Mouse (Mus musculus) kidney, postnatal 0 days (tissue): ENCODE results near the gene Nxpe4. TPM values are rescaled to one million over a fixed set of nuclear protein-coding genes. Genes with fewer than 3 reads are reported as not detected.

Experiments used
- ATAC-seq: fragments of 200-750 bp; cut with Nextera tagmentation; replicated peaks from 2 replicates; pipeline ENCODE4 v1.8.0; 2017; ENCODE audit warnings: low read depth, moderate number of reproducible peaks, moderate TSS enrichment, moderate library complexity; ENCODE audit not compliant: low FRiP score
- DNase-seq: peaks from one replicate; pipeline ENCODE4 v3.0.0-alpha.2; 2016; ENCODE audit warnings: low spot score
- H3K27ac ChIP-seq: fragments of 300-500 bp; sonication (generic); 2 replicates; pipeline ENCODE4 v1.5.1; 2014; ENCODE audit warnings: mild to moderate bottlenecking
- H3K27me3 ChIP-seq: fragments of 300-500 bp; sonication (generic); 2 replicates; pipeline ENCODE4 v1.6.1; 2014; ENCODE audit warnings: low read length, mixed read lengths; ENCODE audit not compliant: insufficient read depth
- H3K36me3 ChIP-seq: fragments of 300-500 bp; sonication (generic); 2 replicates; pipeline ENCODE4 v1.6.1; 2014; ENCODE audit warnings: low read length, mixed read lengths; ENCODE audit not compliant: insufficient read depth
- H3K4me1 ChIP-seq: fragments of 300-500 bp; sonication (generic); replicated peaks from 2 replicates; pipeline ENCODE4 v1.6.1; 2014; ENCODE audit warnings: antibody characterized with exemption, low read length, mixed read lengths; ENCODE audit not compliant: insufficient read depth
- H3K4me2 ChIP-seq: fragments of 300-500 bp; sonication (generic); 2 replicates; pipeline ENCODE4 v1.6.1; 2014; ENCODE audit warnings: mild to moderate bottlenecking, low read length, moderate library complexity, mixed read lengths
- H3K4me3 ChIP-seq: fragments of 300-500 bp; sonication (generic); replicated peaks from 2 replicates; pipeline ENCODE4 v1.5.1; 2014; ENCODE audit warnings: low read depth, low read length
- H3K9ac ChIP-seq: fragments of 300-500 bp; sonication (generic); 2 replicates; pipeline ENCODE4 v1.6.1; 2014; ENCODE audit warnings: low read depth, low read length
- H3K9me3 ChIP-seq: fragments of 300-500 bp; sonication (generic); replicated peaks from 2 replicates; pipeline ENCODE4 v1.6.1; 2016; ENCODE audit warnings: low read length, inconsistent platforms, mixed read lengths
- CTCF ChIP-seq: IDR thresholded peaks from 2 replicates; pipeline ENCODE4 v1.5.1; 2016; ENCODE audit warnings: antibody characterized with exemption, low read depth, mild to moderate bottlenecking, moderate library complexity
- WGBS: fragments of 180-500 bp; shearing (Covaris S2); extraction: QIAGEN DNeasy Blood & Tissue Kit; methylation state at CpG from one replicate; pipeline ENCODE4 v1.1.7; 2014; 5-methylcytosine and 5-hydroxymethylcytosine counted together
- polyA plus RNA-seq: library from polyadenylated mRNA; unstranded; fragments of >200 nt; fragmentation: Nextera tagmentation; extraction: Ambion mirVana; gene quantifications from 2 replicates; pipeline ENCODE4 v1.2.1, GENCODE M21; 2015

Nxpe4 gene
- polyA plus RNA-seq, 1 experiment from 2014 or later, result 8.9 TPM

DNA sequence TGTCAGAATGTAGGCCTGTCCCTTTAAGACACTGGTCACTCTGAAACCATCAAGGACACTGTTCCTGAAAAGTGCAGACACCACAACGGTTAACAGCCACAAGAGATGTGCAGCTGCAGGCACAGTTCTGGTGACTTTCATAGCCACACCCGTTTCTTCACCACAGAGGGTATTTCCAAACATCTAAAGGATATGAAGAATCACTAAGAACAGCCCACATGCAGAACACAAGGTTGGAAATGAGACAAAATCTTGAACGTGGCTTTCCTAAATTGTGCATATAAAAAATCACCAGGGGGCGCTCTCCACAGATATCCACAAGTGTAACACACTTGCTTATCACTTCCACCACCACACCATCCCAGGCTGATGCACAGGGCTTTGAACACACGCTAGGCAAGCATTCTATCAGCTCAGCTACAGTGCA lies 286.0 kb downstream of the Nxpe4 start:
- no peak overlapping the region for H3K27ac ChIP-seq
- H3K4me3 ChIP-seq, result no peak overlapping the region
- peak; percentile 71 for TF ChIP-seq CTCF
- no peaks in the 10 kb centered on the region for H3K4me1 ChIP-seq
- no peak for ATAC-seq
- H3K9ac ChIP-seq, result no peak overlapping the region
- no peaks in the 10 kb centered on the region for H3K27me3 ChIP-seq
- no peaks in the 10 kb centered on the region for H3K9me3 ChIP-seq
- peak; percentile 71 for DNase-seq
- H3K36me3 ChIP-seq, result no peaks in the 10 kb centered on the region
- WGBS, result 39% methylated on average over 5 of the region's 5 CpGs
- H3K4me2 ChIP-seq, result no peak overlapping the region

Other genes with a start within 250 kb of the Nxpe4 start
- 0.87 and 2.1 TPM in 2 replicates for gene Nxpe2, start 191.4 kb downstream of the Nxpe4 start, polyA plus RNA-seq